Mouse (Mus musculus) kidney, postnatal 0 days (tissue): ENCODE data around the gene Naa80. TPM values are rescaled to one million over a fixed set of nuclear protein-coding genes. Genes with fewer than 3 reads are reported as not detected.

Source experiments
- ATAC-seq: fragments of 200-750 bp; cut with Nextera tagmentation; replicated peaks from 2 replicates; pipeline ENCODE4 v1.8.0; 2017; ENCODE audit warnings: low read depth, moderate number of reproducible peaks, moderate TSS enrichment, moderate library complexity; ENCODE audit not compliant: low FRiP score
- DNase-seq: peaks from one replicate; pipeline ENCODE4 v3.0.0-alpha.2; 2016; ENCODE audit warnings: low spot score
- H3K27ac ChIP-seq: fragments of 300-500 bp; sonication (generic); 2 replicates; pipeline ENCODE4 v1.5.1; 2014; ENCODE audit warnings: mild to moderate bottlenecking
- H3K27me3 ChIP-seq: fragments of 300-500 bp; sonication (generic); 2 replicates; pipeline ENCODE4 v1.6.1; 2014; ENCODE audit warnings: low read length, mixed read lengths; ENCODE audit not compliant: insufficient read depth
- H3K36me3 ChIP-seq: fragments of 300-500 bp; sonication (generic); 2 replicates; pipeline ENCODE4 v1.6.1; 2014; ENCODE audit warnings: low read length, mixed read lengths; ENCODE audit not compliant: insufficient read depth
- H3K4me1 ChIP-seq: fragments of 300-500 bp; sonication (generic); replicated peaks from 2 replicates; pipeline ENCODE4 v1.6.1; 2014; ENCODE audit warnings: antibody characterized with exemption, low read length, mixed read lengths; ENCODE audit not compliant: insufficient read depth
- H3K4me2 ChIP-seq: fragments of 300-500 bp; sonication (generic); 2 replicates; pipeline ENCODE4 v1.6.1; 2014; ENCODE audit warnings: mild to moderate bottlenecking, low read length, moderate library complexity, mixed read lengths
- H3K4me3 ChIP-seq: fragments of 300-500 bp; sonication (generic); replicated peaks from 2 replicates; pipeline ENCODE4 v1.5.1; 2014; ENCODE audit warnings: low read depth, low read length
- H3K9ac ChIP-seq: fragments of 300-500 bp; sonication (generic); 2 replicates; pipeline ENCODE4 v1.6.1; 2014; ENCODE audit warnings: low read depth, low read length
- H3K9me3 ChIP-seq: fragments of 300-500 bp; sonication (generic); replicated peaks from 2 replicates; pipeline ENCODE4 v1.6.1; 2016; ENCODE audit warnings: low read length, inconsistent platforms, mixed read lengths
- CTCF ChIP-seq: IDR thresholded peaks from 2 replicates; pipeline ENCODE4 v1.5.1; 2016; ENCODE audit warnings: antibody characterized with exemption, low read depth, mild to moderate bottlenecking, moderate library complexity
- WGBS: fragments of 180-500 bp; shearing (Covaris S2); extraction: QIAGEN DNeasy Blood & Tissue Kit; methylation state at CpG from one replicate; pipeline ENCODE4 v1.1.7; 2014; 5-methylcytosine and 5-hydroxymethylcytosine counted together
- polyA plus RNA-seq: library from polyadenylated mRNA; unstranded; fragments of >200 nt; fragmentation: Nextera tagmentation; extraction: Ambion mirVana; gene quantifications from 2 replicates; pipeline ENCODE4 v1.2.1, GENCODE M21; 2015

The Naa80 gene
- polyA plus RNA-seq, 1 experiment from 2014 or later: 22.3 TPM

DNA sequence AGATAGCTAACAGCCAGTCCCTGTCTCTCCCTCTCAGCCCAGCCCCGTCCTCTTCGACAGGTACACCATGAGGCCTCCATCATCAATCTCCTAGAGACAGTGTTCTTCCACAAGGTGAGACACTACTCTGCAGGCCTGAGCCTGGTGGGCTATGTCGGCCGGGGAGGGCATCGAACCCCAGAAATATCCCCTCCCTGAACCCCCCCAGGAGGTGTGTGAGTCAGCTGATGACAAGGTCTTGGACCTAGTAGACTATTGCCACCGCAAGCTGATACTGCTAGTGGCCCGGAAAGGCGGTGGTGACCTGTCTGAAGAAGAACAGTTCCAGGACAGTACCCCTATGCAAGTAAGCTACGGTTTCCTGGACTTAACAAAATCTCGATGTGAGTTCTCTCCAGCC is 29.9 kb upstream of the Naa80 start:
- H3K4me3 ChIP-seq: no peak overlapping the region
- ATAC-seq (no peak), DNase-seq (no peak)
- no peak overlapping the region for H3K27ac ChIP-seq
- WGBS: 84% methylated on average over 10 of the region's 10 CpGs
- H3K36me3 ChIP-seq: 0 out of 2 replicates have a peak, but pooled peaks cover 8% of the 10 kb centered on the region
- H3K4me2 ChIP-seq: no peak overlapping the region
- H3K27me3 ChIP-seq: no peaks in the 10 kb centered on the region
- TF ChIP-seq CTCF: no peak
- H3K4me1 ChIP-seq: peaks cover 41% of the 10 kb centered on the region
- no peaks in the 10 kb centered on the region for H3K9me3 ChIP-seq
- H3K9ac ChIP-seq: no peak overlapping the region

- no peak overlapping the region for H3K4me2 ChIP-seq
- no peak for TF ChIP-seq CTCF
These were observed 29.2 kb upstream of the Naa80 start for GRCm38 (mm10) chr9:107549297-107550074.

GRCm38 (mm10) chr9:107550491-107551116 is 28.1 kb upstream of the Naa80 start:
- no peak for ATAC-seq
- DNase-seq: peak; percentile 49
- Histone ChIP-seq H3K9me3 (no peaks in the 10 kb centered on the region), H3K4me2 (peak overlapping the region; percentile 75), H3K4me1 (peaks cover 45% of the 10 kb centered on the region), H3K27me3 (no peaks in the 10 kb centered on the region), H3K9ac (peak overlapping the region; percentile 68; the same call in 1 of the 2 replicates), H3K4me3 (peak overlapping the region; percentile 41), H3K36me3 (no peaks in the 10 kb centered on the region), H3K27ac (peak overlapping the region; percentile 76)
- WGBS: 40% methylated on average over 23 of the region's 23 CpGs
- TF ChIP-seq CTCF: no peak

More at GRCm38 (mm10) chr9:107549297-107550074, 29.2 kb upstream of the Naa80 start:
- Histone ChIP-seq H3K9ac (no peak overlapping the region), H3K36me3 (0 out of 2 replicates have a peak, but pooled peaks cover 8% of the 10 kb centered on the region), H3K27ac (no peak overlapping the region), H3K4me1 (peaks cover 44% of the 10 kb centered on the region), H3K4me3 (no peak overlapping the region), H3K27me3 (no peaks in the 10 kb centered on the region), H3K9me3 (no peaks in the 10 kb centered on the region)
- DNase-seq: no peak
- 79% methylated on average over 20 of the region's 20 CpGs for WGBS
- no peak for ATAC-seq

DNA sequence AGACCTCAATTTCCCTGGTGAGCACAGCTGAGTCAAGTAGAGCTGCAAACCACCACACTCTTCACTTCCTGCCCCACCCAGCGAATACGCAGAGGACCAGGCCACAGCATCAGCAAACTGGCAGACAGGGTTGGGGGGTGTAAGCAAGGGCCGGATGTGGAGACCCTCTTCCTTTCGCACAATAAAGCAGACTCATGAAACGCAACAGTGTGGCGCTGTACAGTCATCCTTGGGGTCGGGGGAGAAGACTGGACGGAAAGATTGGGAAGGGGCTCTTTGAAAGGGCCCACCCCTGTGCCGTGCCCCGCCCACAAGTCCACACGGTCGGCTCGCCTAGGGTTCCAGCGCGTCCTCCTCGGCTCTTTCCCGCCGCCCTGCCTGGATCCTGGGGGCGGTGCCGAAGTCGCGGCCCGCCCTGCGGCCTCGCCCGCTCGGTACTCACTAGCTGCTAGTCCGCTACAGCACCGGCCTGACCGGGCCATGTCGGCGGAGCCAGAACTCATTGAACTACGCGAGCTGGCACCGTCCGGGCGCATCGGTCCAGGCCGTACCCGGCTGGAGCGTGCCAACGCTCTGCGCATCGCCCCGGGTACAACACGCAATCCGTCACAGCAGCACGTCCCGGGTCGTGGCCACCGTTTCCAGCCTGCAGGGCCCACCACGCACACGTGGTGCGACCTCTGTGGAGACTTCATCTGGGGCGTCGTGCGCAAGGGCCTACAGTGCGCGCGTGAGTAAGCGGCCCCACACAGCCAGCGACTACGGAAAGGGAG is 27.4 kb upstream of the Naa80 start, which contains the start of gene Rassf1:
Rassf1 (plus strand) TSS at position 439 of the 773 bp plus-strand sequence.
- Histone ChIP-seq H3K27ac (peak within 1 kb of the TSS; percentile 76), H3K9me3 (no peaks in the 10 kb centered on the region), H3K36me3 (no peaks in the 10 kb centered on the region), H3K4me1 (peaks cover 52% of the 10 kb centered on the region), H3K4me2 (peak within 1 kb of the TSS; percentile 75), H3K4me3 (peak within 1 kb of the TSS; percentile 41), H3K27me3 (no peaks in the 10 kb centered on the region), H3K9ac (peak within 1 kb of the TSS; percentile 68)
- 0 out of 2 replicates have a peak, but pooled peaks have one; percentile 6 for ATAC-seq
- peak; percentile 85 for DNase-seq
- no peak for TF ChIP-seq CTCF
- 1% methylated on average over 63 of the region's 63 CpGs for WGBS

GRCm38 (mm10) chr9:107551890-107552355 is 26.8 kb upstream of the Naa80 start:
- TF ChIP-seq CTCF: no peak
- Histone ChIP-seq H3K27me3 (no peaks in the 10 kb centered on the region), H3K4me2 (peak overlapping the region; percentile 75), H3K4me1 (peaks cover 54% of the 10 kb centered on the region), H3K9ac (peak overlapping the region; percentile 68), H3K4me3 (peak overlapping the region; percentile 41), H3K9me3 (no peaks in the 10 kb centered on the region), H3K36me3 (no peaks in the 10 kb centered on the region), H3K27ac (peak overlapping the region; percentile 76)
- WGBS: 14% methylated on average over 8 of the region's 8 CpGs
- DNase-seq (peak; percentile 66), ATAC-seq (no peak)
